Mouse (Mus musculus): ENCODE results near the gene Mgat5. TPM values are rescaled to one million over a fixed set of nuclear protein-coding genes. Genes with fewer than 3 reads are reported as not detected.

Gene Mgat5
- polyA plus RNA-seq (2015; fragmentation: Nextera tagmentation; extraction: Ambion mirVana), result 11.1 and 12.4 TPM in 2 replicates

DNA sequence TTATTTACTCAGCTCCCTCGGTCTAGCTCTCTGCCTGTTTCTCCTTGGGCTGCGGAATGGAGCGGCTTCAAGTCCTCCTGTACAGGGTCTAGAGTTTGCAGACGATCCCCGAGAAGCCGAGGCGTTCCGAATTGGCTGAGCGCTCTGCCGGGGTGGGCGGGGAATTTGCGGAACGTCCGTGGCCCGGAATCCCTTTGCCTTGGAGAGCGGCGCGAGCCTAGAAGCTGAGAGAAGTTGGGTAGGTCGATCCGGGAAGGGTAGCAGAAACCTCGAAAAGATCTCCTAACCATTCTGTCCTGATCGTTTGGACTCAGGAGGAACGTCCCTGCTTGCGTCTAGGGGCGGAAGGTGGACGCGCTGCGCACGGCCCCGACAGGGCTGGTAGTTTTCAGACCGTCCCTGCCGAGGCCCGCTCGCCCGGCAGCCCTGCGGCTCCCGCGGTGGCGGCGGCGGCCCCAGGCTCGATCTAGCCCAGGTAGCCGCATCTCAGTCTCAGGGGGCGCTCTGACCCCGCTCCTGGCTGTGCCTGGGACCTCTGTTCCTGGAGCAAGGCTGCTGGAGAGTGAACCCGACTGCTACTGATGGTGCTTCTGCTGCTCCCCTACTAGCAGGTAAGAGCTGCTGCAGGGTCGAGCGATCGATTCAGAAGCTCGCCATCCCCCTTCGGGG lies at the start of gene Mgat5:
Gene Mgat5 (plus strand): TSS at position 199 of the 669 bp plus-strand sequence.

